Mouse (Mus musculus) right cerebral cortex, postnatal 4 days (tissue): ENCODE data around the gene Vmn2r-ps130.
"Not testable (repeated sequence)": the region's sequence is repeated elsewhere in the genome, so short reads cannot be mapped to it uniquely, and the experiment has no call there.

Source experiments
- DNase-seq: peaks from one replicate; pipeline ENCODE4 v3.0.0-alpha.2; 2022

The Vmn2r-ps130 gene

GRCm38 (mm10) chr17:23060866-23061265, at the start of gene Vmn2r-ps130:
Vmn2r-ps130 (plus strand) TSS chr17:23061166.
- not testable (repeated sequence) for DNase-seq
